Mouse (Mus musculus) embryo, embryonic 9.5 days (tissue): ENCODE data around the gene 1700056E22Rik.

Experiments used
- DNase-seq: peaks from one replicate; pipeline ENCODE4 v3.0.0-alpha.2; 2017; ENCODE audit errors: extremely low spot score

Gene 1700056E22Rik

GRCm38 (mm10) chr1:184051286-184051685 is 17.2 kb upstream of the 1700056E22Rik start:
- DNase-seq, result no peak

GRCm38 (mm10) chr1:184048675-184049418 is 14.7 kb upstream of the 1700056E22Rik start:
- no peak for DNase-seq

- DNase-seq, result no peak
Observed at GRCm38 (mm10) chr1:184047818-184048217, 13.7 kb upstream of the 1700056E22Rik start.

GRCm38 (mm10) chr1:184046070-184046677 is 12.1 kb upstream of the 1700056E22Rik start:
- DNase-seq, result peak; percentile 25

GRCm38 (mm10) chr1:184043391-184043790 is 9.3 kb upstream of the 1700056E22Rik start:
- no peak for DNase-seq

- no peak for DNase-seq
Observed at GRCm38 (mm10) chr1:184042745-184043144, 8.6 kb upstream of the 1700056E22Rik start.

GRCm38 (mm10) chr1:184041778-184042573 is 7.9 kb upstream of the 1700056E22Rik start:
- DNase-seq, result no peak

GRCm38 (mm10) chr1:184040906-184041305 is 6.8 kb upstream of the 1700056E22Rik start:
- DNase-seq, result no peak

GRCm38 (mm10) chr1:184040181-184040580 is 6.1 kb upstream of the 1700056E22Rik start:
- no peak for DNase-seq

GRCm38 (mm10) chr1:184039301-184039700 is 5.2 kb upstream of the 1700056E22Rik start:
- no peak for DNase-seq

- DNase-seq, result no peak
Observed at GRCm38 (mm10) chr1:184037802-184038201, 3.7 kb upstream of the 1700056E22Rik start.

GRCm38 (mm10) chr1:184035346-184035903 is 1.3 kb upstream of the 1700056E22Rik start:
- no peak for DNase-seq

GRCm38 (mm10) chr1:184034741-184035181 is 660 bp upstream of the 1700056E22Rik start:
- DNase-seq, result peak; percentile 57

GRCm38 (mm10) chr1:184033390-184034010 is 601 bp downstream of the 1700056E22Rik start:
- DNase-seq, result no peak

GRCm38 (mm10) chr1:184032682-184033389 is 1.3 kb downstream of the 1700056E22Rik start:
- no peak for DNase-seq

- no peak for DNase-seq
Observed at GRCm38 (mm10) chr1:184030070-184030802, 3.9 kb downstream of the 1700056E22Rik start.

GRCm38 (mm10) chr1:184027039-184027438 is 7.1 kb downstream of the 1700056E22Rik start:
- DNase-seq, result no peak

- DNase-seq, result no peak
Observed at GRCm38 (mm10) chr1:184025079-184025478, 9.0 kb downstream of the 1700056E22Rik start.

GRCm38 (mm10) chr1:184024631-184025030 is 9.5 kb downstream of the 1700056E22Rik start:
- DNase-seq, result no peak

- DNase-seq, result no peak
Observed at GRCm38 (mm10) chr1:184023971-184024370, 10.1 kb downstream of the 1700056E22Rik start.
